Mouse (Mus musculus) hindbrain, embryonic 13.5 days (tissue): ENCODE data around the gene Anks1. TPM values are rescaled to one million over a fixed set of nuclear protein-coding genes. Genes with fewer than 3 reads are reported as not detected.
"Not testable (repeated sequence)": the region's sequence is repeated elsewhere in the genome, so short reads cannot be mapped to it uniquely, and the experiment has no call there.

Experiments
- ATAC-seq: fragments of 200-750 bp; cut with Nextera tagmentation; 2 replicates; pipeline ENCODE4 v1.8.0; 2017; ENCODE audit warnings: moderate TSS enrichment; ENCODE audit not compliant: low FRiP score
- H3K27ac ChIP-seq: fragments of 300-500 bp; sonication (generic); 2 replicates; pipeline ENCODE4 v1.5.1; 2015; ENCODE audit warnings: inconsistent platforms, mild to moderate bottlenecking, moderate library complexity
- H3K27me3 ChIP-seq: fragments of 300-500 bp; sonication (generic); 2 replicates; pipeline ENCODE4 v1.6.1; 2015; ENCODE audit warnings: mild to moderate bottlenecking, inconsistent platforms
- H3K36me3 ChIP-seq: fragments of 300-500 bp; sonication (generic); 2 replicates; pipeline ENCODE4 v1.6.1; 2015; ENCODE audit warnings: mild to moderate bottlenecking, inconsistent platforms
- H3K4me1 ChIP-seq: fragments of 300-500 bp; sonication (generic); replicated peaks from 2 replicates; pipeline ENCODE4 v1.6.1; 2015; ENCODE audit warnings: inconsistent platforms
- H3K4me2 ChIP-seq: fragments of 300-500 bp; sonication (generic); 2 replicates; pipeline ENCODE4 v1.6.1; 2015; ENCODE audit warnings: inconsistent platforms, mild to moderate bottlenecking, moderate library complexity
- H3K4me3 ChIP-seq: fragments of 300-500 bp; sonication (generic); 2 replicates; pipeline ENCODE4 v1.5.1; 2015; ENCODE audit warnings: mild to moderate bottlenecking, inconsistent platforms
- H3K9ac ChIP-seq: fragments of 300-500 bp; sonication (generic); 2 replicates; pipeline ENCODE4 v1.6.1; 2015; ENCODE audit warnings: mild to moderate bottlenecking, inconsistent platforms
- H3K9me3 ChIP-seq: fragments of 300-500 bp; sonication (generic); 2 replicates; pipeline ENCODE4 v1.6.1; 2016; ENCODE audit warnings: inconsistent platforms
- WGBS: fragments of 180-500 bp; shearing (Covaris S2); methylation state at CpG from one replicate; pipeline ENCODE4 v1.1.7; 2015; 5-methylcytosine and 5-hydroxymethylcytosine counted together
- polyA plus RNA-seq: library from polyadenylated mRNA; unstranded; fragments of >200 nt; fragmentation: Nextera tagmentation; extraction: Ambion mirVana; gene quantifications from 2 replicates; pipeline ENCODE4 v1.2.1, GENCODE M21; 2015

Gene Anks1
- polyA plus RNA-seq, 1 experiment from 2014 or later: 58.6 TPM

DNA sequence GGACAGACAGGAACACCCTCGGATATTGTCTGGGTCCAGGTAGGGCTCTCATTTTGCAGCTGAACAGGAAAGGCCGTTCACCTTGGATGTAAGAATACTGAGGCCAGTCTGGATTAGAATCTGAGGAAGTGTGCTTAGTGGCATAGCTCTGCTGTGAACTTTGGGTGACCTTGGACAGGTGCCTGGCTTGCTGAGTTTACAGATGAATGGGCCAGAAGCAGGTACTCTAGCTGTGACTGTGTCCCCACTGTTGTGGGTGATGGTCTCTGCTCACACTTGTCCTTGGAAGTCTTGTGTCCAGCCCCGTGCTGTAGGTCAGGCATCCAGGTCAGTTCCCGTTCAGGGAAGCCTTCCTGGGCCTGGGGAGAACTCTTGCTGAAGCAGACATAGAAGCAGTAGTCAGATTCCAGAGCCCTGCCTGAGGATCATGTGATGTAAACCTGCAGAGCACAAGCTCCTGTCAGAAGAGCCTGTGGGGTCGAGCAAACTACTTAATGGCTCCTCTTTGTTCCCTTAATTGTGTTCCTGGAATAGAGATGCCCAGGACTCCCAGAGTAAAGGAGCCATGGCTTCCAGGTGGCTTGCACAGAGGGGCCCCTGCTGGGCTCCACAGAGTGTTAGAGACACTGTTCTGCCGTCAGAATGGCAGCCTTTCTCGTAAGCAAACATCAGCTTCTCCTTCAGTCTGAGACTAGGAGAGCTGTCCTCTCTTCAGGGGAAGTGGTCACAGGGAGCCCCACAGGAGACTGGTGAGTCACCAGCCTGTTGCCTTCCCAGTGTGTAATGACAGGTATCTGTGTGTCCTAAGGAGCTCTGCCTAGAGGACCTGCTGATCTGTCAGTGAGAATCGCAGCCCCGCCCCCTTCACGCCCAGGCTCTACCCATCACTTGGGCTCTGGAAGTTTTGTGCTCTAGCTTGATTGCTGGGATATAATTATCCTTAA, 85.2 kb downstream of the Anks1 start:
- Histone ChIP-seq H3K36me3 (peaks cover 66% of the 10 kb centered on the region), H3K4me3 (no peak overlapping the region), H3K9ac (no peak overlapping the region), H3K9me3 (no peaks in the 10 kb centered on the region), H3K27ac (no peak overlapping the region), H3K27me3 (no peaks in the 10 kb centered on the region), H3K4me1 (peaks cover 5% of the 10 kb centered on the region; the same call in 1 of the 2 replicates), H3K4me2 (no peak overlapping the region)
- 67% methylated on average over 10 of the region's 10 CpGs for WGBS
- ATAC-seq: no peak

DNA sequence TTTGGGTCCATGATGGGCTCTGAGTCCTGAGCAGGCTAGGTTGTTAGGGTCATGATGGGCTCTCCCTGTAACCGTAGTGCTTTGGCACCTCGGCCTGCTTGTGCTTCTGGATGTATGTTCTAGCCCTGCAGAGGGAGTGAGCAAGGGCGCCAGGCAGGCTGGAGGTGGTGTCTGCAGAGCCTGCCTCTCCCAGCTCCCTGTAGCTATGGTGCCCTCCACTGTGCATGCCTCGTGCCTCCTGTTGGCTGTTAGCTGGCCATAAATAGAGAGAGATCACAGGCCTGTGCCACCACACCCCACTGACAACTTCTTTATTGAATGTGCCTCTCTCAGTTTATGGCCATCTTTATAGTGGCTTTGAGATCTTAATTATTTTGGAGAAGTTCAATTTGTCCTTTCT, 87.2 kb downstream of the Anks1 start:
- Histone ChIP-seq H3K9me3 (no peaks in the 10 kb centered on the region), H3K27me3 (no peaks in the 10 kb centered on the region), H3K27ac (no peak overlapping the region), H3K4me1 (peaks cover 7% of the 10 kb centered on the region), H3K36me3 (peaks cover 66% of the 10 kb centered on the region), H3K4me2 (no peak overlapping the region), H3K4me3 (no peak overlapping the region), H3K9ac (no peak overlapping the region)
- 96% methylated on average over 4 of the region's 4 CpGs for WGBS
- ATAC-seq: no peak

DNA sequence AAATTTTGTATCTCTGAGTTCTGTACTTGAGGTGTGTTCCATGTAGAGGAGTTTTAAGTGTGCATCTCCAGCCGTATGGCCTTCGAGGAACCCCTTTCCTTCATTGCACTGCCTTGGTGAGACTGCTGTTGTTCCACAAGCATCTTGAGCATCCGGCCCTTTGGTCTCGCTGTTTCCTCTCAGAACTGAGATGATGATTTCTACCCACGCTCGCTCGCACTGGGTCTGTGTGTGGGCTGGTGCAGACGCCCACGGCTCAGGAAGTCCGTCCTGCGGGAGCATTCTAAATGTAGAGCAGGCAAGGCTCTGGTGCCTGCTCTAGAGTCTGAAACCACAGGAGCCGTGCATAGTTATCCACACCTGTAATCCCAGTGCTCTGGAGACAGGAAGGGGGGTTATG, 88.1 kb downstream of the Anks1 start:
- H3K36me3 ChIP-seq: peaks cover 60% of the 10 kb centered on the region
- WGBS: 86% methylated on average over 12 of the region's 12 CpGs

DNA sequence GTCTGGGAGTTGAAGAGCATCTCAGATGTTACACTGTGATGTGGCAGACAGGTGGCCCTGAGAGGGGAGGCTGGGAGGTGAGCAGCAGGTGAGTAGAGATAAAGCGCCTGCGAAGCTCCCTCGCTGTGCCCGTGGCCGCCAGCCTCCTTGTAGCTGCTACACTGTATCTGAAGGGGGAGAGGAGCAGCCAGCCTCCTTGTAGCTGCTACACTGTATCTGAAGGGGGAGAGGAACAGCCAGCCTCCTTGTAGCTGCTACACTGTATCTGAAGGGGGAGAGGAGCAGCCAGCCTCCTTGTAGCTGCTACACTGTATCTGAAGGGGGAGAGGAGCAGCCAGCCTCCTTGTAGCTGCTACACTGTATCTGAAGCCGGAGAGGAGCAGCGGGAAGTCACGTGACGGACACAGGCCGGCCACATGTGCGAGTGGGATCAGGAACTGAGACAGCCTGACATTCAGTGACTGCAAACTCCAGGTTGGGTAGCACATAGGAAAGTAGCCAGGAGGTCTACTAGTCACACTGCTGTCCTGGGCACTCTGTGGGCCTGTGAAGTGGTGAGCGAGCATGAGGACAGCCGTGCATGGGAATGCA, 90.7 kb downstream of the Anks1 start:
- Histone ChIP-seq H3K36me3 (peaks cover 44% of the 10 kb centered on the region), H3K4me1 (peaks cover 18% of the 10 kb centered on the region), H3K27ac (peak overlapping the region; percentile 67)
- not testable (repeated sequence) for H3K27me3 ChIP-seq, ATAC-seq, H3K4me3 ChIP-seq, H3K4me2 ChIP-seq, H3K9me3 ChIP-seq, H3K9ac ChIP-seq
- 86% methylated on average over 13 of the region's 13 CpGs for WGBS

More for the DNA sequence above, 88.1 kb downstream of the Anks1 start:
- H3K4me3 ChIP-seq: no peak overlapping the region
- H3K4me2 ChIP-seq: no peak overlapping the region
- no peaks in the 10 kb centered on the region for H3K9me3 ChIP-seq
- H3K4me1 ChIP-seq: peaks cover 8% of the 10 kb centered on the region
- ATAC-seq: no peak
- no peak overlapping the region for H3K27ac ChIP-seq
- H3K9ac ChIP-seq: no peak overlapping the region
- H3K27me3 ChIP-seq: no peaks in the 10 kb centered on the region

- H3K4me1 ChIP-seq: peaks cover 23% of the 10 kb centered on the region
- H3K4me2 ChIP-seq: no peak overlapping the region
- no peak overlapping the region for H3K4me3 ChIP-seq
- H3K27ac ChIP-seq: peak overlapping the region; percentile 67
- no peak for ATAC-seq
- peaks cover 44% of the 10 kb centered on the region for H3K36me3 ChIP-seq
- 47% methylated on average over 4 of the region's 4 CpGs for WGBS
- no peak overlapping the region for H3K9ac ChIP-seq
- no peaks in the 10 kb centered on the region for H3K9me3 ChIP-seq
- H3K27me3 ChIP-seq: no peaks in the 10 kb centered on the region
These were observed 91.3 kb downstream of the Anks1 start for GRCm38 (mm10) chr17:28000389-28000788.

DNA sequence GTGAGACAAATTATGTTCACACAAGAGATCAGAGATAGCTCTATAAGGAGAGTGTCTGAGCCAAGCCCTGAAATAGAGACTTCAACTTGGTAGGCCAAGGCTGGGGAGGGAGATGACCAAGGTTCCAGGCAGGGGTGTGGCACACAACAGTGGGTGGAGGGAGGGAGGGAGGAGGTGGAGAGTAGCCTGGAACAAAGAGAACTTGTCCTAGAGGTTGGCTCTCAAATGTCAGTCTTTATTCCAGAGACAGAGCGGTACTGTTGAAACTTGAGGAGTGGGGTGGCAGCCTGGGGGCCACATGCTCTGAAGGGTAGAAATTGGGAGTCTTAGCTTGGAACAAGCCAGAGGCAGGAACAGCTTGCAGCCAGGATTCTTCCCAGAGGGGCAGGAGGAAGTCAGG, 91.7 kb downstream of the Anks1 start:
- peak overlapping the region; percentile 67; the same call in 1 of the 2 replicates for H3K27ac ChIP-seq
- no peak for ATAC-seq
- no peak overlapping the region for H3K9ac ChIP-seq
- no peak overlapping the region for H3K4me2 ChIP-seq
- peaks cover 27% of the 10 kb centered on the region for H3K4me1 ChIP-seq
- no peaks in the 10 kb centered on the region for H3K9me3 ChIP-seq
- no peaks in the 10 kb centered on the region for H3K27me3 ChIP-seq
- H3K36me3 ChIP-seq: peaks cover 41% of the 10 kb centered on the region
- H3K4me3 ChIP-seq: no peak overlapping the region
- WGBS: 40% methylated on average over 1 of the region's 1 CpGs

DNA sequence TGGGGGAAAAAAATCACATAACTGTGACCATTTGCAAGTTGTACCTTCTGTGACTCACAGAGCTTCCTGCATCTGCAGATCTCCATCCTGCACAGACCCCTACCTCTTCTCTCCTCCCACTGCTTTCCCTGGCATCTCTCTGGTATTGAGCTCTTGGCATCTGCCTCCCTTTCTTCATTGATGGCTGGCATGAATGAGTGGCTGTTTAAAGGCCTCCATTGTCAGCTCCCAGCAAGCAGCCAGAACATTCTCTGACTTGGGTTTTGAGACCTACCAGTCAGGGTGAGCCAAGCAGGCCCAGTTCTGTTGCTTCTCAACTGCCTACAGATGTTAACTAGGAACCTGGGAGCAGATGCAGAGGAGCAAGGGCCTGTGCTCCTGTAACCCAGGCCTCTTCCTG, 96.3 kb downstream of the Anks1 start:
- Histone ChIP-seq H3K27me3 (0 out of 2 replicates have a peak, but pooled peaks cover 4% of the 10 kb centered on the region), H3K9ac (no peak overlapping the region), H3K4me2 (no peak overlapping the region), H3K9me3 (no peaks in the 10 kb centered on the region), H3K27ac (peak overlapping the region; percentile 49; the same call in 1 of the 2 replicates), H3K4me3 (no peak overlapping the region), H3K36me3 (peaks cover 19% of the 10 kb centered on the region), H3K4me1 (peaks cover 50% of the 10 kb centered on the region)
- no peak for ATAC-seq

DNA sequence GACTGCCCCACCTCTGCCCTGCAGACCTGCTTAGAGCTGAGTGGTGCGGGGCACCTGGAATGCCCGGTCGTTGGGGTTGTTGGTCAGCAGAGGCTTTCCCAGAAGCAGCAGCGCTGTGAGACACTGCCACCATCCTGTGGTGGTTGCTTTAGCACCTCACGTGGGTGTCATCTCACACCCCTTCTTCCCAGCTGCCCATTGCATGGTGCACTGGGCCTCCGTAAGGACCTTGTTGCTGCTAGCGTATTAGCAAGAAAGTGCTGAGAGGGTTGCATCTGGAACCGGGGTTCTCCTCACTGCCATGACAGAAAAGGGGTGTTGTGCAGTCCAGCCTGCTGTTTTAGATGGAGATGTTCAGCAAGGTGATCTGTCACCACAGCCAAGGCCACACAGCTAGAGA, 97.1 kb downstream of the Anks1 start:
- no peaks in the 10 kb centered on the region for H3K9me3 ChIP-seq
- H3K4me2 ChIP-seq: no peak overlapping the region
- 0 out of 2 replicates have a peak overlapping the region, but pooled peaks have one; percentile 31 for H3K9ac ChIP-seq
- H3K27me3 ChIP-seq: 0 out of 2 replicates have a peak, but pooled peaks cover 4% of the 10 kb centered on the region
- no peak for ATAC-seq
- peak overlapping the region; percentile 27; the same call in 1 of the 2 replicates for H3K27ac ChIP-seq
- H3K4me3 ChIP-seq: no peak overlapping the region
- H3K4me1 ChIP-seq: peaks cover 49% of the 10 kb centered on the region
- peaks cover 19% of the 10 kb centered on the region for H3K36me3 ChIP-seq
- WGBS: 84% methylated on average over 8 of the region's 8 CpGs

- Histone ChIP-seq H3K27ac (peak overlapping the region; percentile 27), H3K9ac (0 out of 2 replicates have a peak overlapping the region, but pooled peaks have one; percentile 31), H3K4me1 (peaks cover 49% of the 10 kb centered on the region), H3K36me3 (peaks cover 19% of the 10 kb centered on the region), H3K4me3 (no peak overlapping the region), H3K27me3 (0 out of 2 replicates have a peak, but pooled peaks cover 4% of the 10 kb centered on the region), H3K4me2 (0 out of 2 replicates have a peak overlapping the region, but pooled peaks have one; percentile 36), H3K9me3 (no peaks in the 10 kb centered on the region)
- ATAC-seq: no peak
- WGBS: 51% methylated on average over 5 of the region's 5 CpGs
These were observed 97.5 kb downstream of the Anks1 start for GRCm38 (mm10) chr17:28006611-28007010.

DNA sequence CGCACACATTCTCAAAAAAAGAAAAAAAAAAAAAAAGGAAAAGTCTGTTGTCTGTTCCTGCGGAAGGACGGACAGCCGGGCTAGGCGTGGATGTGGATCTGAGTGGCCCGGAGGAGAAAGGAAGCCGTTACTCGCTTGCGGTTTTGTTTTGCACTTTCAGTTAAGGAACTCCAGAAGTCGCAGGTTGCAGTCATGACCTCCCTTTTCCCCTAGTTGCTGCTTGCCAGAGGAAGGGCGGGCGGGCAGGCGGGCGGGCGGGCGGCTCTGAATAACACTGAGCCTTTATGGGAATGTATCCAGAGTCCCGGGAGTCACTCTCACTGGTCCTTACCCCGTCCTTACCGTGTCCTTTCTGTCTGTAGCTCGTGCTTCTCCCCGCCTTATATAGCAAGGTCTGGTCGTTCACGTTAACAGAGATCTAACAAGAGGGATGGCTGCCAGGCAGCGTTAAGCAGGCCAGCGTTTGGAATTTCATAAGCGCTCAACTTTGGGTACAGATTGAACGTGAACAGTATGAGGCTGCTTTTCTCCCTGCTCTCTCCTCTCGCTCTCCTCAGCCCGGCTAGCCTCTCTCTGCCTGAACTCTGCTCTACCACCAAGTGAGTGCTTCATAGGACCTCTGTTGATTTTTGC, 98.2 kb downstream of the Anks1 start:
- Histone ChIP-seq H3K36me3 (peaks cover 19% of the 10 kb centered on the region), H3K4me1 (peaks cover 53% of the 10 kb centered on the region), H3K27me3 (0 out of 2 replicates have a peak, but pooled peaks cover 4% of the 10 kb centered on the region), H3K9me3 (no peaks in the 10 kb centered on the region), H3K9ac (peak overlapping the region; percentile 59), H3K4me3 (no peak overlapping the region), H3K27ac (peak overlapping the region; percentile 65), H3K4me2 (peak overlapping the region; percentile 36)
- no peak for ATAC-seq
- 14% methylated on average over 29 of the region's 29 CpGs for WGBS

- Histone ChIP-seq H3K4me2 (peak overlapping the region; percentile 36), H3K9ac (peak overlapping the region; percentile 59), H3K4me3 (no peak overlapping the region), H3K9me3 (no peaks in the 10 kb centered on the region), H3K27ac (peak overlapping the region; percentile 65), H3K4me1 (peaks cover 54% of the 10 kb centered on the region), H3K27me3 (0 out of 2 replicates have a peak, but pooled peaks cover 4% of the 10 kb centered on the region), H3K36me3 (peaks cover 19% of the 10 kb centered on the region)
- ATAC-seq: no peak
- WGBS: 25% methylated on average over 27 of the region's 27 CpGs
These were observed 98.9 kb downstream of the Anks1 start for GRCm38 (mm10) chr17:28007857-28008564.
